Mouse (Mus musculus): ENCODE results near the gene Rab7b.

DNA sequence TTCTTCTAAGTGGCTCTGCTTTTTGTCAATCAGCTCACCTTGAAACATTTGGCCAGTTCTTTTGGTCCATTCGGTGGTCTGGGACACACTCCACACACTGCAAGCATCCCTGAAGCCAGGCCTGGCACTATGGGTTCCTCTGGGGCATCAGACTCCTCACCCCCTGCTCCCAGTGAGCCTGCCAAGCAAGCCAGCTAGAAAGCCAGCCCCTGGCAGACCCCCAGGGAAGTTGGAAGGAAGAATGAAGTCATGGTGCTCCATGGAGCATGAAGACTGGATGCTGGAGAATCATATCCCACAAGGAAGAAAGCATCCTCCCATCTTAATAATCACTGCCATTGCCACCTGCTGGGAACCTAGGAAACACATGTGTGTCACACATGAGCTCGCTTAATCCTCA, 60.1 kb downstream of the Rab7b start:
- TF ChIP-seq POLR2A (IDR thresholded peaks at IDR 0.05; ENCODE audit: low read depth, low read length) (no peak), CTCF (conservative IDR thresholded peaks at IDR 0.05; ENCODE audit: insufficient read depth, insufficient read length, low read depth, low read length) (no peak)

All from kidney, adult 2 months (tissue).